In the genomic region with DNA sequence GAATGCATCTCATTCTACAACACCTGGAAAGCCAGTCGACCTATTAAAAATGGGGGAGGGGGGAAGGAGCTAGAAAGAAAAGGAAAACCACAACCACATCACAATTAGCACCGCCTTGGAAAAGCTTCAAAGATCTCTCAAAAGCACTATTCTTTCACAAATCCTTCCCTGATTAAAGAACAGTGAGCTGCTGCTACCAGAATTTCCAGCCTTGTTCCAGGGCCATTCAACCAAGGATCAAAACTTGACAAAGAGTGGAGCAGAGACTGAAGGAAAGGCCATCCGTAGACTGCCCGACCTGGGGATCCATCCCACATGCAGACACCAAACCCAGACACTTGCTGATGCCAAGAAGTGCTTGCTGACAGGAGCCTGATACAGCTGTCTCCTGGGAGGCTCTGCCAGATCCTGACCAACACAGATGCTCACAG, we compare ENCODE assay signal across 13 mouse cellular contexts.
DNase-seq lines count a peak whose midpoint lies in the region; ATAC-seq lines count a peak whose summit lies in the region.
"Had no signal": no experiment of that assay in that cellular context is flagged by ENCODE, and none has a peak within 500 bp of the region (broad histone marks: within the 10 kb centered on the region; RNA-seq: fewer than 3 reads in every experiment).

No protein-coding gene starts in this region.

- peak; percentile 34 for DNase-seq in cerebellum, adult 9-10 months
- DNase-seq in cerebellum, adult 18-20 months: no peak
- DNase-seq in heart, embryonic 10.5 days (ENCODE audit: low spot score): no peak
- DNase-seq in 416B (ENCODE audit: low read depth): peak; percentile 13
- no peak for DNase-seq in urinary bladder, adult 18-20 months (ENCODE audit: low spot score in 2 of 2)
- no peak for DNase-seq in urinary bladder, postnatal 4 days (ENCODE audit: low spot score in 2 of 2)
- DNase-seq: adrenal gland, postnatal 10 days; kidney, adult 9 months; liver, postnatal 0 days had no signal

- no peak overlapping the region for H3K9ac ChIP-seq in heart, embryonic 16.5 days (ENCODE audit: low read length)
- no peak overlapping the region for H3K9ac ChIP-seq in forebrain, embryonic 15.5 days (replicated peaks)
- H3K9ac ChIP-seq: limb, embryonic 13.5 days; liver, postnatal 0 days; stomach, embryonic 15.5 days had no signal

- H3K4me3 ChIP-seq in heart, embryonic 16.5 days (ENCODE audit: low read length): no peak overlapping the region
- no peak overlapping the region for H3K4me3 ChIP-seq in heart, embryonic 10.5 days
- H3K4me3 ChIP-seq in forebrain, embryonic 15.5 days: no peak overlapping the region
- H3K4me3 ChIP-seq: limb, embryonic 13.5 days; stomach, embryonic 15.5 days had no signal

- 49% methylated on average over 4 of the region's 4 CpGs for WGBS in heart, embryonic 16.5 days
- 55% methylated on average over 4 of the region's 4 CpGs for WGBS in heart, embryonic 10.5 days
- 11% methylated on average over 4 of the region's 4 CpGs for WGBS in forebrain, embryonic 15.5 days

- no peaks in the 10 kb centered on the region for H3K27me3 ChIP-seq in heart, embryonic 16.5 days (ENCODE audit: control insufficient read depth, insufficient read depth, low read length)
- no peaks in the 10 kb centered on the region for H3K27me3 ChIP-seq in heart, embryonic 10.5 days (ENCODE audit: insufficient read depth, poor library complexity, severe bottlenecking)
- no peaks in the 10 kb centered on the region for H3K27me3 ChIP-seq in forebrain, embryonic 15.5 days
- H3K27me3 ChIP-seq: limb, embryonic 13.5 days; stomach, embryonic 15.5 days had no signal

- H3K9me3 ChIP-seq in heart, embryonic 16.5 days (replicated peaks; ENCODE audit: control insufficient read depth, low read length): no peaks in the 10 kb centered on the region
- H3K9me3 ChIP-seq in heart, embryonic 10.5 days: no peaks in the 10 kb centered on the region
- H3K9me3 ChIP-seq in forebrain, embryonic 15.5 days: no peaks in the 10 kb centered on the region
- H3K9me3 ChIP-seq: limb, embryonic 13.5 days; stomach, embryonic 15.5 days had no signal

- 0 out of 2 replicates have a peak, but pooled peaks cover 4% of the 10 kb centered on the region for H3K36me3 ChIP-seq in heart, embryonic 16.5 days (ENCODE audit: control insufficient read depth, insufficient read depth)
- peaks cover 7% of the 10 kb centered on the region; the same call in 1 of the 2 replicates for H3K36me3 ChIP-seq in heart, embryonic 10.5 days
- peaks cover 10% of the 10 kb centered on the region; the same call in 1 of the 2 replicates for H3K36me3 ChIP-seq in forebrain, embryonic 15.5 days

- ATAC-seq in heart, embryonic 16.5 days (replicated peaks; ENCODE audit: extremely low read depth, insufficient read depth, low FRiP score): no peak
- peak; percentile 26; the same call in 1 of the 2 replicates for ATAC-seq in forebrain, embryonic 15.5 days (replicated peaks)
- ATAC-seq: liver, postnatal 0 days had no signal

- H3K4me1 ChIP-seq in heart, embryonic 16.5 days (ENCODE audit: control insufficient read depth, insufficient read depth, low read length): peaks cover 48% of the 10 kb centered on the region
- H3K4me1 ChIP-seq in heart, embryonic 10.5 days: peaks cover 42% of the 10 kb centered on the region
- peaks cover 42% of the 10 kb centered on the region for H3K4me1 ChIP-seq in forebrain, embryonic 15.5 days

- H3K27ac ChIP-seq in heart, embryonic 16.5 days (ENCODE audit: low read length): 0 out of 2 replicates have a peak overlapping the region, but pooled peaks have one; percentile 29
- H3K27ac ChIP-seq in heart, embryonic 10.5 days: no peak overlapping the region
- peak overlapping the region; percentile 42 for H3K27ac ChIP-seq in forebrain, embryonic 15.5 days (replicated peaks)
- H3K27ac ChIP-seq: limb, embryonic 13.5 days; stomach, embryonic 15.5 days had no signal

- no peak overlapping the region for H3K4me2 ChIP-seq in heart, embryonic 16.5 days (ENCODE audit: low read depth, low read length)
- H3K4me2 ChIP-seq in forebrain, embryonic 15.5 days (replicated peaks): no peak overlapping the region
- H3K4me2 ChIP-seq: limb, embryonic 13.5 days; stomach, embryonic 15.5 days had no signal

Comparison
In these comparisons a context has a peak if more than half of its experiments do, and no peak if none do; other contexts are left out.
1. DNase-seq: peak in cerebellum, adult 9-10 months (single experiment) and 416B (single experiment); none in cerebellum, adult 18-20 months (0 of 2), heart, embryonic 10.5 days (single experiment), urinary bladder, adult 18-20 months (0 of 2) and urinary bladder, postnatal 4 days (0 of 2).